Mouse (Mus musculus): ENCODE data around the gene Ccdc158.
A peak's percentile ranks its signal among the peaks of the same experiment; 100 is the strongest.

Gene Ccdc158

DNA sequence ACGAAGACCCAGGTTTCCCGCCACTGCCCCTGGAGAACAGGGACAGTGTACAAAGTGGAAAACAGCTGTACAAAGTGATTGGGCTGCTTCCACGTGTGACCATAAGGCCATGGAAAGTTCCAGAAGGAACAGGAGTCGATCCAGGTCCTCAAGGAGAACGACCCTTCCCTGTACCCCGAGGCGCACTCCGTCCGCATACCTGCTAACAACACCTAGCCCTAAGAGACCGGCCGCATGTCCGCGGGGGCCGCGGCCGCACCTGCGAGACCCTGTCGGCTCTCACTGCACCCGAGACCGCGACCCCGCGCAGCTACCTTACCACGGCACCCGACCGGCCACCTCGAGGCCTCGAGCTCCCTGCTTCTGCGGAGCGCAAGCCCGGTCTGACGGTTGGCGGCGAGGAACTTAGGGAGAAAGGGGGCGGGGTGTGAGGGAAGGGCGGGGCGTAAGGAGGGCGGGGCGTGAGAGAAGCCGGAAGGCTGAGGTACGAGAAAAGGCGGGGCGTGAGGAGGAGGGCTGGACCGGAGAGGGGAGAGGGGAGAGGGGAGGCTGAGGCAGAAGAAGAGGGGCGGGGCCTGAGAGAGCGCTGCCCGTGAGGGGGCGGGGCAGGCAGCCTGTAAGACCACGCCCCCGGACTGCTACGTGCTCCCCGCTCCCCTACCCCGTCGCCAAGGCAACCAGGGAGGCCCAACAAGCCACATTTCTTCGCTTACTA lies at the start of gene Ccdc158:
Gene Ccdc158, minus strand, starts transcription at position 413 of the 715 bp plus-strand sequence.
- peak; percentile 63 for DNase-seq (ENCODE audit: low read depth)

DNA sequence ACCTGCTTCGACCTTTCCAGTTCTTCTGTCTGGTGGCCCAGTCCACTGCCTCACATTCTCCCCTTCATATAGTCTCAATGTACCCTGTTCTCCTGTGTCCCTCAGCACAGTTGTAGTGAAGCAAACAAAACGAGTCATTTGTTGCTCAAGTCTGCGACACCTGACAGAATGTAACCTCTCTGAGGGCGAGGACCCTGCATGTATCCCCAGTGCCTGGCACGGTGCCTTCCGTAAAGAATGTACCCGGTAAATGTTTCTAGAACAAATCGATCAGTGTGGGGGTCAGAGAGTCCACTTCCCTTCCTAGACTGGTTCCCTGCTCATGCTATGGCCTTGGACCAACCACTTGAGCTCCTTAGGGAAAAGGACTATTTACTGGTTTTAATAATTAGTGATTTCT lies 46.5 kb upstream of the Ccdc158 start:
- no peak for DNase-seq (ENCODE audit: low read depth)

DNA sequence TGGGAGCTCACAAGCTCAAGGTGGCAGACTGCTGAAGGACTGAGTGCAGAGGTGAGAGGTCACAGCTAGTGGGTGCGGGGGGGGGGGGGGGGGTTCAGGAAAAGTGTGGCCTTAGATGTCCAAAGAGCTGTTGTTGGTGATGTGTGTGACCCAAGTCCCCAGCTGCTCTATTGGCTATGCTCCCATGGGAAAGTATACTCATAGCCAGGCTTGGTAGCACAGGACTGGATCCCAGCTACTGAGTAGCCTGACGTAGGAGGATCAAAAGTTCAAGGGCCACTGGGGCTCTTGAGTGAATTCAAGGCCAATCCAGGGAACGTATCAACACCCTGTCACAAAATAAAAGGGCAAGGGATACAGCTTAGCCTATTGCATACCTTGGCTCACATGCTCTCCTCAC lies 43.8 kb upstream of the Ccdc158 start:
- DNase-seq (ENCODE audit: low read depth) = no peak

DNA sequence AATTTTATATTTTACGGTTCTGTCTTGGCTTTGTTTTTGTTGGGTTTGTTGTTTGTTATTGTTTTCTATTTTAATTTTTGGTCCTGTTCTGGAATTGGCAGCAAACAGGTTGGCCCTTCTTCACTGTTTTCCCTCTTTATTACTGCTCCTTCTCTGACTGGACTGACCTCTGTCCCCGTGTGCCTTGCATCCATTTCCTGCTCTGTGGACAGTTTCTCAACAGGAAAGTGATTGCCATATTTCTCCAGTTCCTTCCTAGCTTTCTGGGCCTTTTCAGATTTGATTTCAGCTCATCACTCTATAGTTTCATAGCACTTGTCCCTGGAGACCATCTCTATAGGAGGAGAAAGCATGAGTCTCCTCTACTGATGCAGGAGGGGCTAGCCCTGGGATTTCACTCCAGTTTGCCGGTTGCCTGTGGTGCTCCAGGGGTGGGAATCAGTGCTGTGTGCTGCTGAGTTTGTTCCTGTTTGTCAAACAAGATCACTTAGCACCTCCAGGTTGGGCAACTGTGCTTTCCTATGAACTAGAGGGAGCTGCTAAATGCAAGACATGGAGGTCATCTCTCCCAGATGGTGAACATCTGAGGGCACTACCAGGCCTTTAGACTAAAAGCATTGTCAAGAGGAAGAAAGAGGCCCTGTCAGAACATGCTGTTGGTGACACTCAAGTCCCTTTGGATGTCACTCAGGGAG lies 42.7 kb upstream of the Ccdc158 start:
- no peak for DNase-seq (ENCODE audit: low read depth)

DNA sequence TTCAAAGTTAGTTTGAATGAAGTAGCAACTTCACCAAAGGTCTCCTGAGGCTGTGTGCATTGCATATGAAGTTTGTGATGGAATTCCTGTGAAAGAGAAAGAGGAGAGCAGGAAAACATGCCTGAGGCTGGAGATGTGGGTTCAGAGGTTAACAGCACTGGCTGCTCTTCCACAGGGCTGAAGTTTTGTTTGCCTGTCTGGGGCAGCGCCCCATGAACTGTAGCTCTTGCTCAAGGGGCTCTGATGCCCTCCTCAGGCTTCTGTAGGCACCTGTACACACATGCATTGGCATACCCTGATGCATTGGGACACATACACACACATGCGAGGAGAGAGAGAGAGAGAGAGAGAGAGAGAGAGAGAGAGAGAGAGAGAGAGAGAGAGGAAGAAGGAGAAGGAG lies 40.8 kb upstream of the Ccdc158 start:
- no peak for DNase-seq (ENCODE audit: low read depth)

DNA sequence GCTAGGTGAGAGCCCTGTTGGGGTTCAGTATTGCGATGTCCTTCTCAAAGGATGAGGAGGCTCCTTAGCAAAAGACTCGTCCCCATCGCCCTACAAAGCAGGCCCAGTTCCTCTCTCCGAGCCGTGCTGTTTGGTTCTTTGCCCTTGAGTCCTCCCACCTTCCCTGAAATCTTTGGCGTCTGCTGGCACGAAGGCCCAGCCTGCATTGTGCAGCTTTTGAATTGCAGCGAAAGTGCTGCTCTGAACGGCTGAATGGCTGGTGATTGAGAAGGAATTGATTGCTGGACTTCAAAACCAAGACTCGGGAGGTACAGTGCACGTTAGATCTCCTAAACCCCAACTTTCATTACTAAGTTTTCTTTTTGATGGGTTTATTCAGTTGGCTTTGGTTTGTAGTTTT lies 40.2 kb upstream of the Ccdc158 start:
- DNase-seq (ENCODE audit: low read depth) = no peak

DNA sequence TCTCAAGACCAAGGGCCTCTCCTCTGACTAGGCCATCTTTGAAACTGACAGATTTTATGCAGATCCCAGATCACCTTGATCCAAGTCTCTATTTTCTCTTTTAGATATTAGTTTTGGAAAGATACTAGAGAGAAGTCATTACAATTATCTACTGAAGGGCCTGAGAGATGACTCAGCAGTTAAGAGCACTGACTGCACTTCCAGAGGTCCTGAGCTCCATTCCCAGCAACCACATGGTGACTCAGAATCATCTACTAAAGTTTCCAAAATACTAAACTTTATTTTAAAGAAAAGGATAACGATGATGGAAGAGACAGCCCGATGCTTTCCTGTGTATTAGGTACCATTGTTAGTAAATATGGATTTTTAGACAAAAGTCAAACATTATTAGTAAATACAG lies 39.8 kb upstream of the Ccdc158 start:
- DNase-seq (ENCODE audit: low read depth) = no peak

DNA sequence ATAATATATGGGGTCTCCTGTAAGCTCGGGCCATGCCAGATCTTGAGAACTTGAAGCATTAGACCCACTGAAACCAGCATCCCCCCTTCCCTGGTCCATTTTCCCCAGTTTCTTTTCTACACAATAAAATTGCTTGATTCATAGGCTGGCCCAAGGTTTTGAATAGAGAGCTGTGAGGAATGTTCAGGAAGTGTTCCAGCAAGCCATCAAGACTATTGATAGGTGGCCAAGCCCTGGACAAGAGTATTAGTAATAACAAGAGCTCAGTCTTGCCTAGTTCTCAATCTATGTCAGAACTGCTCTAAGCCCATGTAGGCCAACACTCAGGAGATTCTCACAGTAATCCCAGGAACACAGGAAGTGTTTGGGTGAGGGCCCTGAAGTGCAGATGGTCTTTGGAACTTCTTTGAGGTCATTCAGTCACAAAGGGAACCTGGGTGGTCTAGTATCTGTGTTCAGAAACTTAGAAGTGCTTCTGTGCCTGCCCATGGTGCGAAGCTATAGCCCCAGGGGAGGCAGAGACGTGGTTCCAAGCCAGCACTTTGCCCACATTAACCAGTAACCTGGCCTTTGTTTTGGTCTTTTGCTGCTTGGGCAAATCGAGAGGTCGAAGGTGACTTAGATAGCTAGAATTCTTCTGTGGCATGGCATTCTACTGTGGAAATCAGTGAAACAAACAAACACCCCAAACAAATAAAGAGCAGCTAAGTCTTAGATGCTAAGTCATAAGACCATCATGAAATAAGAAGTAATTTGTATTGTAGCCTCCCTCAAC lies 37.7 kb upstream of the Ccdc158 start:
- DNase-seq (ENCODE audit: low read depth) = no peak

DNA sequence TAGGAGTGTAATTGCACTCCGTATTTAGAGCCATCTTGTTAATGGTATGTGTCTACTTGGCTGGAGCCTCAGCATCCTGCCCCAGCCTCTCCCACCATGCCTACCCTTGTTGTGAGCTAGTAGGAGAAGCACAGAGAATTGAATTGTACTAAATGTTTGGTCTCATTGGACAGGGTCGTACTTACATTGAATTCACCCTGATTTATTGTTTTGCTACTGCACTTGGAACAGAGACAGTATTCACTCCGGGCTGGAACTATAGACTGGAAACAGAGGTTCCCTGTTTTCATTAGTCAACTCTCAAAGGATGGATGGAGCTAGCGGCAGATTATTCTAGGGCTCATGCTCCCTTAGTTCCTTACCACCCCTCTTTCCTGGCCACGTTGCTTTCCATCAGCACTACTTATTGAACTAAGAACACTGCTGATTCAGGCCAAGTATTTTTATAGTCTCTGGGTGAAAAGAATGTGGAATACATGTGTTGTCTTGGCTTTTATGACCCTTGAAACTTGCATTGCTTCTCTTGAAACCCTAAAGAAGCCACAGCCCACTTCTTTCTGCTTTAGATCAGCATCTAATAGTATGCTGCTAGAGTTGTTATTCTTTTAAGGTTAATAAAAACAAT lies 36.7 kb upstream of the Ccdc158 start:
- no peak for DNase-seq (ENCODE audit: low read depth)

DNA sequence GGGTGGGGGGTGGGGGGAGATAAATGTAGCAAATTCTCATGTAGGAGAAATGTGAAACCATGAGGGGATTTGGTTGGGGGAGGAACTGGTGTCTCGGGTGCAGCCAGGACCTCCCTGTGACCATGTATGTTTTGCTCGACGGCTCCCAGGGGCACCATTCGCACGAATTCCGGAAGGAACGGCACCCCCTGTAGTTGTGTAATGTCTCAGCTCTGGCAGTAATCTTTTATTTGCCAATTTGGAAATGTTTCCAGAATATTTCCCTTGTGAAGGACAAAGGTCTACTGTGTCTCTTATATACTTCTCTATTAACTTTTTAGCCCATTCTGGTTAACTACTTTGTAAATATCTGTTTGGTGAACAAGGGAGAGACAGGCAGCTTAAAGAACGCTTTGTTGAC lies 35.7 kb upstream of the Ccdc158 start:
- no peak for DNase-seq (ENCODE audit: low read depth)

DNA sequence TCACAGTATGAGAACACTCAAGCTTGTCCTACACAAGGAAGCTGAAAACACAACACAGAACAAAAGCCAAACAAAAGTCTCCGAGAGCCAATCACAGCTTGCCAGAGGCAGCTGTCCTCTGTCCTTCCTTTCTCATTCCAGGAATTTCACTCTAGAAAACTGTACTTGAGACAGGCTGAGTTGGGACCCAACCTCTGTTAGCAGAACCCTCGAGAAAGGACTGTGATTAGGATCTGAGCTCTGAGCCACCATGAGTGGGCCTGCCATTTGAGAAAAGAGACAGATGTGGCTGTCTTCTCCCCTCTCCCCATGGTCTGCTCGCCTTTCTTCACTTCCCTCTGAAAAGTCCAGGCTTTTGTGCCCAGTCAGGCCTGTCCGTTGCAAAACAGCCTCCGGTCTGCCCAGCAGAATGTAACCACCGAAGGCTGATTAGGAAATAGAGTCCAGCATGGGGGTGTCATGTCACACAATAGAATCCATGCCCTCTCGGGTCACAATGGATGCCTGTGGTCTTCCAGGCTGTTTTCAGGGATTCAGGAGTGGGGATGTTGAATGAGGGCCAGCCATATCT lies 32.9 kb upstream of the Ccdc158 start:
- DNase-seq (ENCODE audit: low read depth) = no peak

DNA sequence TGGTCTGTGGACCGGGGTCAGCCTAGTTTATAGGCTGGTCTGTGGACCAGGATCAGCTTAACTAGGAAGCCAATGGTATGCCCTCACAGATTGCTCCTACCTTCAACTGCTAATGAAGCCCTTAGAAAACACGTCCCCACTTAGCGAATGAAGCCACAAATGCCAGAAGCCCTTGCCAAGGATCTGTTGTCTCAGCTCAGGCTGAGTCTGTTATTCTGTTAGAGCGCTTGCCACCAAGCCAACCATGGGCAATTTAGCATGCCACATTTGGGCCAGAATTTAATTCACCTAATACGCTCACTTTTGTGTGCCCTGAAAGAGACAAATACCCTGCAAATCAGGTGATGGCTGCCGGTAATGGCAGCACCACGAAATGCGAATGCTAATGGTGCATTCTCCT lies 28.6 kb upstream of the Ccdc158 start:
- DNase-seq (ENCODE audit: low read depth) = no peak

DNA sequence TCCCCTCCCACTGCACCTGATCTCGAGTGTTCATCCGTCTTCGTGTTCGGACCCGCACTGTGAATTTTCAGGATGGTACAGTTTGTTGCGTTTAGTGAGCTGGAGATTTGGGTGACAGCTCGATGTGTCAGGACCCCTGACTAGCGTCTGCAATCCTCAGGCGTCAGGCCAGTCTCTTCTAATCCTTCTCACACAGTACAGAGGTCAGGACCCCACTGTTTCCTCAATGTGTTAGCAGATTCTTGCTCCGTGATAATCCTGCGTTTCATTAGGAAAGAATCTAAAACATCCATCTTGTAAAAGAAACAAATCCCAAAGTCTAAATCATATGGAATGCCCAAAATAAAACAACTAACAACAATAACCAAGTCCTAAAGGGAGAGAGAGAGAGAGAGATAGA lies 26.7 kb upstream of the Ccdc158 start:
- no peak for DNase-seq (ENCODE audit: low read depth)

DNA sequence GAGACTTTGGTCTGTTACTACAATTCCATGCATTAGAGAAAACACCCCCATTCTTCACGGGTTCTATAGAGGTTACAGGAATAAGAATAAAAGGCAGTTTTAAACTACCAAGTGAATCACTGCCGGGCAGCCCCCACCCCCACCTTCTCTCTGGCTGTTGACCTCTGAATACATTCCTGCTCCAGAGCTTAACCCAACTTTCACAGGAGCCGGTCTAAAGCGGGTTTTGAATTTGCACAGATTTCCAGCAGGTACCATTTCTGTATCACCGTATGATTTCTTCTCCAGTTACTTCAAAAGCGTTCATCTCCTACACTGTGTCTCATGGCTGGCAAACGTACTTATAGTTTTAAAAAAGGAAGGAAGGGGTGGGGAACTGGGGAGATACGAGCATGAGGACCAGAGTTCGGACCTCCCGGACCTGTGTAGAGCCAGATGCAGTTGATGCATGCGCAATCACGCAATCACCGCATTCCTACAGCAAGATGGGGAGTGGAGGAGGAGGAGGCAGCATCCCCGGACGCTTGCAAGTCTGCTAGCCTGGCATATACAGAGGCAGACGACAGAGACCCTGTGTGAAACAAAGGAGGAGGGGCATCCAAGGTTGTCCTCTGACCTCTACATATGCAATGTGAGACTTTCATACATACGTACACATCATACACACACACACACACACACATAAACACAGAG lies 23.9 kb upstream of the Ccdc158 start:
- no peak for DNase-seq (ENCODE audit: low read depth)

DNA sequence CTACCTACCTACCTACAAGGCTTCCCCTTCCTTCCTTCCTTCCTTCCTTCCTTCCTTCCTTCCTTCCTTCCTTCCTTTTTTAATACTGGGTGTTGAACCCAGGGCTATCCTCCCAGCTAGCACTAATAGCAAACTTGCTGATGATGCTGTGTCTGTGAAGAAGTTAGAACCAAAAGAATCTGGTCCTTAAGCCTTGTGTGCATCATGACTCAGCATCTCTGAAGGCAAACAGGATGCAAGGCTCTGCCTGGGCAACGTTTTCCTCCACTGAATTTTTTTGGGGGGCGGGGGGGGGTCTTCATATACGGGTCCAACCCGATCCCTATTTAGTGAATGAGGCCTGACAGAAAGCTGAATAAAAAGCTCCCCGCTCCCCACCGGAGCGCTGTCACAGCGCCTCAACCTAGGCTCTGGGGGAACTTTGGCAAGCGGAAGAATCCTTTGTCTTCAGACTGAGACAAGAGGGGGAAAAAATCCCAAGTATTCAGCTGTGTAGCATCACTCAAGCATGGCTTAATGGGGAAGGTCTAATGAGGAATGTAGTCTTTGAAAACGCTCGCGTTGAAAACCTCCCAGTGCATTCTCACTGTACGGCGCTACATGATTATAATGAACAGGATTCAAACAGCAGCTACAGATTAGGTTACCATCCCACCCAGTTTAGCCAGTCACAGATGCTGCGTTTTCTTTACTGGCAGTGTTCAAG lies 23.2 kb upstream of the Ccdc158 start:
- no peak for DNase-seq (ENCODE audit: low read depth)

DNA sequence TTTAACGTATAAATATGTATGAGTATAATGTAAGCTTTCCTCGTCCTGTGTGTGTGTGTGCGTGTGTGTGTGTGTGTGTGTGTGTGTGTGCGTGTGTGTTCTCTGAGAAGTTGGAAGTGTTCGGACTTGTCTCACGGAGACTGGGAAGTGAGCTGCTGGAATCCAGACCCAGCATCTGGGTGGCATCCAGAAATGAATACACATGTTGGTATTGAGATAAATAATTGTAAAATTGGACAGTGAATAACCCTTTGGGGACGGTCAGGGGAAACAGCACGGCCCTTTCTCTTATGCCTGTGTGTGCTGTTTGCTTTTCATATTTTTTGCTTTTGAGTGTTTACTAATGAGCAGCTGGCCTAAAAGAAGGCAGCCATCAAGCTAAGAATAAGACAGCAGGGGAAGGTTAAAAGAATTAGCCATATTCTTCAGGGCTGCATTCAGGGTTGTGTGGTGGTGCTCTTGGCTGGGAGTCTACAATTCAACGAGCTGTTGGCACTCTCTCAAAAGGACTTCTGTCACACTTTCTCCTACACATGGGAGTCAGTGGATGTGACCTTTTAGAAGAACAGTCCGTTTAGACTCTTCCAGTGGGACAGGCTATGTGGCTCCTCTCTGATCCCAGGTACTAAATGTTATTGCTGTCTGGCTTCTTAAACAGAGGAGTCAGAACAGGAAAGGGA lies 19.4 kb upstream of the Ccdc158 start:
- DNase-seq (ENCODE audit: low read depth) = no peak

DNA sequence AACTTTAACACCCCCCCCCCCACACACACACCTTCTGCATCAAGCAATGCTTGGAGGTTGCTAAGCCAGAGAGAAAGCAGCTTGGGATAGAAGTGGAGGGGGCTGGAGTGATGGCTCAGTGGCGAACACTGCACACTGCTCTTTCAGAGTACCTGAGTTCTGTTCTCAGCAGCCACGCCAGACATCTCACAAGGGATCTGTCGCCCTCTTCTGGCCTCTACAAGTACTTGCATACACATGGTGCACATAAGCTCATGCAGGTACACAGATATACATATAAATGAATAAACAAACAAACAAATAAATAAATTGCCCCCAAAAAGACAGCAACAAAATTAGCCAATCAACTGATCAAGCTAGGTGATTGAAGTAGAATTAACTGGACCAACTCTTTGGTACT lies 18.7 kb upstream of the Ccdc158 start:
- DNase-seq (ENCODE audit: low read depth) = no peak

DNA sequence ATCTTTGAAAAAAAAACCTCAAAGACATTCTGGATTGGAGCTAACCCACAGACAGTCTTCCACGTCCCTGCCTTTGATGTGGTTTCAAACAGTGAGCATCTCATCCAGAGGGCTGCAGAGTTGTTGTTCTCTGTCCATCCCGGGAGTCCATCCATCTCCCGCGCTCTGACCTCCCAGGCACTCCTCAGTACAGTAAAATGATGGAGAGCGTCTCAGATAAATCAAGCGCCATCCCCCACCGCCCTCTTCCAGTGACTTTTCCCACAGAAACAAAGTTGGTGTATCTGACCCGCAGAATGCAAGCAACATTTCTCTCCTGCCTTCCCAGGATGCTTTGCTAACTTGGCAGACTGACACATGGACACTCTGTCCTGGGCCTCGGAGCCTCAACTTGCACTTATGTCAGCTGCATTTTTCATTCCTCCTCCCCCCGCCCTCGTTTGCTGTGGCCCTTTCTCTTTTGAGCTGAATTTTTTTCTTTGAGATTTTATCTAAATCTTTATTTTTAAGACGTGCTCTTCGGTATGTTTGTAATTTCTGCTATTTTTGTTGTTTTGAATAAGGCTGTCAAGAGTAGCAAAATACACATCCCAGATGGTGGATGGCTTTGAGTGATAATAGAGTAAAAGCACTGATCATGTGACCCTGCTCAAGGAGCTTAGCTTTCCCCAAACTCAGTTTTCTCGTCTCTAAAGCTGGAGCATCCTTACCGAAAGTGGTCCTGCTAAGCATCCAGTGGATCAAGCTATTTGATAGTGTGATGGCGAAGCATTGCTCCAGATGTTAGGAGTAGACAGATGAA lies 17.3 kb upstream of the Ccdc158 start:
- no peak for DNase-seq (ENCODE audit: low read depth)

DNA sequence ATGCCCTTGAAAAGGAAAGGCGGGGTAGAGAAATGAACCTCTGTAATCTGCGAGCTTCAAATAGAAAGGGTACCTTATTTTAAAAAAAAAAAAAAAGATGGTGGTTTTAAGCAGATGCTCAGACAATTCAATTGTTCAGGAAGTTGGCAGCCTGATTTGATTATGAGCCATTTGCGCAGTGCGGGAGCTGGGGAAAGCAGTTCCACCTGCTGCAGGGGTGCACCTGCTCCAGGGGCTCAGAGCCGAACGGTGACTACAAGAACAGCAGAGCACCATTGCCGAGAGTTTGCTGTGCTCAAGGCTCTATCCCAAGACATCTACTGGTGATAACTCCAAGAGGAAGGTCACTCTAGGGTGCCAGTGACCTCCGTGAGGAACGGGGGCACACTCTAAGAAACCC lies 13.5 kb upstream of the Ccdc158 start:
- no peak for DNase-seq (ENCODE audit: low read depth)

DNA sequence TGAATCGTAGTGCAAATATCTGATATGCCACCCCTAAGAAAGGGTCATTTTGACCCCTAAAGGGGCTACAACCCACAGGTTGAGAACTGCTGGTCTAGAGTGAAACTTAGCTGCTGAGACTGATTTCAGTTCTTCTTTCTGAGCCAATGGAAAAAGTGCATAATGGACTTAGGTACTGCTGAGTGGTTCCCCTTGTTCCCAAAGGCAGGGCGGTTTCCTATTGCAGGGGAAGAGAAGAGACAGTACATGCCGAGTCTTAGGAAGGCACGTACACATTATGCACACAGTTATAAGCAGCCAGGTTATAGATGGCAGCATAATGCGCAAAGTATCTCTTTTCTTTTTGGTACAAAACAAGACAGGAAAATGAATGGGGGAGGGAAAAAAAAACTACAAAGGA lies 13.1 kb upstream of the Ccdc158 start:
- no peak for DNase-seq (ENCODE audit: low read depth)
